Mouse (Mus musculus) kidney, postnatal 10 days (tissue): ENCODE measurements around the gene Cyp2c40.
"Not testable (repeated sequence)": the region's sequence is repeated elsewhere in the genome, so short reads cannot be mapped to it uniquely, and the experiment has no call there.

ENCODE experiments used
- DNase-seq: peaks from one replicate; pipeline ENCODE4 v3.0.0; 2021; ENCODE audit warnings: mixed read lengths

The Cyp2c40 gene

DNA sequence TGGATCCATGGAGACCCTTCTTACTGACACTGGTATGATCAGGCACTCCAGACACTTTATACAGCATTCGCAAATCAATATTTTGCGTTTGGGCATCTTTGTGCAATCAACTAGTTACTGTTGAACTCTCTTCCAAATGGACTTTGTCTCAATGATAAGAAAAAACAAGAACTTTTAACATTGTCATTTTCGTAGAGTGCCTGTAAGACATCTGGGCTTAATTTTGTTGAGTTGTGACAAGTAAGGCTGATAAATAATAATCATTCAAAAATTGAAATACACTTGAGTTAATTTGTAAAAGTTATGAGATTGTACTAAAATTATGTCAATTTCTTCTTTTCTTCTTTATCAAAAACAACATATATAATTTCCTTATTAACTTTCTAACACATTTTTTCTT, at the start of gene Cyp2c40:
TSS of gene Cyp2c40 (minus strand) at position 101 of the 400 bp plus-strand sequence.
- not testable (repeated sequence) for DNase-seq

DNA sequence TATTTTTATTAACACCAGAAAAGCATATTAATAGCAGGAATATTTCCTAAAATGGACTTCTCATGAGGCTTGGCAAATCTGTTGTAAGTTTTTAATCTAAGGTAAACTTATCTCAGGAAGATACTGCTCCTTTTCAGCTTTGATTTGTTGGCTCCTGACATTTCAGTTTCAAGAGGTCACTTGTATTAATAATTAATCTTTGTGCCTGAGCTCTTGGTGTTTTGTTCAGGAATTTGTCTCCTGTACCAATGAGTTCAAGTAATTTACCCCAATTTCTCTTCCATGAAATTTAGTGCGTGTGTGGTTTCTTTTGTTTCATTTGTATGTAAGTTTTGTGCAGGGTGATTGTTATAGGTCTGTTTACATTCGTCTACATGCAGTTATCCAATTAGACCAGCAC, 8.3 kb upstream of the Cyp2c40 start:
- not testable (repeated sequence) for DNase-seq

DNA sequence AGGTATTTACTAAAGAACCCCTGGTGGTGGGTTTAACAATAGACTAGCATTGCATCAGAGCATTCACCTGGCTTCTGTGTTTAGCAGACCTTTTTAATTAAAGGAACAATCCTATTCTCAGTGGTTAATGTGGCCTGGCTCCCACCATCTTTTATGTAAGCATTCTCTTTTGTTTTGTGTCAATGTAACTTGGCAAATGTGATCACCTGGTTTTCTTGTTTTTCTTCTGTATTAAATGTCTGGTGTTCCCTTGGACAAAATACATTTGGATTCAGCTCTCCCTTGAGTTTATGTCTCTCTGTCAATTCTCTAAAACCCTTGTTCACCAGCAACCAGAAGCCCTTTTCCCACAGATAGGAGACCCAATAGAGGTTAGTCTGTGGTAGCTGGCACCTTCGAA, 3.8 kb upstream of the Cyp2c40 start:
- not testable (repeated sequence) for DNase-seq

DNA sequence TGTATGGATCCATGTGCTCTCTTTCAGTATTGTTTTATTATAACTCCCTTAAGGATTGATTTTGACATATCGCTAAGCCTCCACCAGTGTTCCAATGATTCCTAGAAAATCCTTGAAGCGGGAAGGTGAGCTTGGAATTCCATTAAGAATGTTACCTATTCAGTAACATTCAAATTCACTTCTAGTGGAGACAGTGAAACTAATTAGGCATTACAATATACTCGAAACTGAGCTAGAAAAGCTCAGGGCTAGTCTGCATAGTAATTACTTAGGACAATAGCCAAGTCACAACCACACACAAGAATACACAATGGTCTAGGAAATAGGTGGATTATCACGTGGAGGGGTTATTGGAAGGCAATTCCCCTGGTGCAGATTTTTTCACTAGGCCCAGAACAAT, 3.4 kb upstream of the Cyp2c40 start:
- DNase-seq = not testable (repeated sequence)

DNA sequence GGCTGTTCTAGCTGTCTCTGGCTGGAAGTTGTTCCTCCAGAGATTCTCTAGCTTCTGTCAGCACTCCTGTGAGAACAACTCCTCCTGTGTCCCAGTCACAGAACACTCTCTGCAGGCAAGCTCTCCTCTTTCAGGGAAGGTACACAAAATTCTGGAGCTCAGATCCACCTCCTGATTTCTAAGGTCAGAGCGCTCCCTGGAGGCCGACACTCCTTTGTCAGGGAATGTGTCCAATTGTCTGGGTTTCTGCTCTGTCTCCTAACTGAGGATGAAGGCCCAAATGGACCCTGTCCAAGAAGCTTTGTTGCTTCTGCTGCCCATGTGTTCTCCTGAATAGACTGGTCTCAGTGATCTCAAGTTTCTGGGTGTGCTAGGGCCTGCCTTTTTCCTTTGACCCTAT, 27.2 kb downstream of the Cyp2c40 start:
- DNase-seq = not testable (repeated sequence)

DNA sequence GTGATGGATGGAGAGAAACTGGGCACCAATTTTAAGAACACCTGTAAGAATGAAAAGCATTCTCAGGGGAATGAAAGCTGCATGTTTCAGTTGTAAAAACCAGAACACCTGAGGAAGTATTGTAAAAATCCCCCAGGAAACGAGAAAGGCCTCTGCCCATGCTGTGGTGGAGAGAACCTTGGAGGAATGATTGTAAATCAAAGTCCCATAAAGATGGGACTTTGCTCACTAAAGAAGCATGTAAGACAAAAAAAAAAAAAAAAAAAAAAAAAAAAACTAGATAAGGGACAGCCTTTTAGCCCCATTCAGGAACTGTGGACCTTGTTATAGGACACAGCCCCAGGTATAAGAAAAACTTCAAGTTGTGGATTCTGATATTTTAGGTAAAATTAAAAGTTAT, 67.3 kb downstream of the Cyp2c40 start:
- DNase-seq = no peak

DNA sequence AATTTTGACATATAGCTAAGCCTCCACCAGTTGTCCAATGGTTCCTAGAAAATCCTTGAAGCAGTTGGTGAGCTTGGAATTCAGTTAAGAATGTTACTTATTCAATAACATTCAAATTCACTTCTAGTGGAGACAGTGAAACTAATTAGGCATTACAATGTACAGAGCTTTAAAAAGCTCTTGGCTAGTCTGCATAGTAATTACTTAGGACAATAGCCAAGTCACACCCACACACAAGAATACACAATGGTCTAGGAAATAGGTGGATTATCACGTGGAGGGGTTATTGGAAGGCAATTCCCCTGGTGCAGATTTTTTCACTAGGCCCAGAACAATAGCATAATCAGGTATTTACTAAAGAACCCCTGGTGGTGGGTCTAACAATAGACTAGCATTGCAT, 68.3 kb downstream of the Cyp2c40 start:
- DNase-seq = not testable (repeated sequence)

DNA sequence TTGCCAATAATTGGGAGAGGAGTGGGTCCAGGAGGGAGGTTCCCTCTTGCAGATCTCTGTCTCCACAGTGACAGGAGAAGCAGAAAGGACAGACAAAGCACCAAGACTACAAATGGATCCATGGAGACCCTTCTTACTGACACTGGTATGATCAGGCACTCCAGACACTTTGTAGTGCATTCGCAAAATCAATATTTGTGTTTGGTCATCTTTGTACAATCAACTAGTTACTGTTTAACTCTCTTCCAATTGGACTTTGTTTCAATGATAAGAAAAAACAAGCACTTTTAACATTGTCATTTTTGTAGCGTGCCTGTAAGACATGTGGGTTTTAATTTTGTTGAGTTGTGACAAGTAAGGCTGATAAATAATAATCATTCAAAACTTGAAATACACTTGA, 71.7 kb downstream of the Cyp2c40 start, which contains the start of gene Cyp2c68:
TSS of gene Cyp2c68 (minus strand) at position 135 of the 400 bp plus-strand sequence.
- DNase-seq = no peak
